Mouse (Mus musculus) midbrain, embryonic 11.5 days (tissue): Measurements from ENCODE around the gene Slc16a4. TPM values are rescaled to one million over a fixed set of nuclear protein-coding genes. Genes with fewer than 3 reads are reported as not detected.
"Not testable (repeated sequence)": the region's sequence is repeated elsewhere in the genome, so short reads cannot be mapped to it uniquely, and the experiment has no call there.

ENCODE experiments used
- ATAC-seq: fragments of 200-750 bp; cut with Nextera tagmentation; 2 replicates; pipeline ENCODE4 v1.8.0; 2017; ENCODE audit warnings: moderate TSS enrichment, moderate library complexity; ENCODE audit not compliant: low FRiP score
- DNase-seq: peaks from one replicate; pipeline ENCODE4 v3.0.0; 2015; ENCODE audit warnings: low spot score; ENCODE audit errors: missing footprints
- H3K27ac ChIP-seq: fragments of 300-500 bp; sonication (generic); 2 replicates; pipeline ENCODE4 v1.5.1; 2014; ENCODE audit warnings: low read depth, low read length
- H3K27me3 ChIP-seq: fragments of 300-500 bp; sonication (generic); 2 replicates; pipeline ENCODE4 v1.6.1; 2014; ENCODE audit warnings: mild to moderate bottlenecking, low read length, moderate library complexity, mixed read lengths; ENCODE audit not compliant: control insufficient read depth, insufficient read depth
- H3K36me3 ChIP-seq: fragments of 300-500 bp; sonication (generic); 2 replicates; pipeline ENCODE4 v1.6.1; 2014; ENCODE audit warnings: mild to moderate bottlenecking, low read length, moderate library complexity, mixed read lengths; ENCODE audit not compliant: control insufficient read depth, insufficient read depth
- H3K4me1 ChIP-seq: fragments of 300-500 bp; sonication (generic); 2 replicates; pipeline ENCODE4 v1.6.1; 2014; ENCODE audit warnings: low read length; ENCODE audit not compliant: control insufficient read depth, insufficient read depth
- H3K4me2 ChIP-seq: fragments of 300-500 bp; sonication (generic); 2 replicates; pipeline ENCODE4 v1.6.1; 2014; ENCODE audit warnings: mild to moderate bottlenecking, moderate library complexity
- H3K4me3 ChIP-seq: fragments of 300-500 bp; sonication (generic); 2 replicates; pipeline ENCODE4 v1.5.1; 2014; ENCODE audit warnings: low read depth, low read length
- H3K9ac ChIP-seq: fragments of 300-500 bp; sonication (generic); 2 replicates; pipeline ENCODE4 v1.6.1; 2014; ENCODE audit warnings: low read length
- H3K9me3 ChIP-seq: fragments of 300-500 bp; sonication (generic); 2 replicates; pipeline ENCODE4 v1.6.1; 2016; ENCODE audit warnings: low read length; ENCODE audit not compliant: control insufficient read depth
- WGBS: fragments of 180-500 bp; shearing (Covaris S2); extraction: QIAGEN DNeasy Blood & Tissue Kit; methylation state at CpG from one replicate; pipeline ENCODE4 v1.1.7; 2014; 5-methylcytosine and 5-hydroxymethylcytosine counted together
- polyA plus RNA-seq: library from polyadenylated mRNA; unstranded; fragments of >200 nt; fragmentation: Nextera tagmentation; extraction: Ambion mirVana; gene quantifications from 2 replicates; pipeline ENCODE4 v1.2.1, GENCODE M21; 2014

Slc16a4 gene
- polyA plus RNA-seq, 1 experiment from 2014 or later, result 2.2 TPM

DNA sequence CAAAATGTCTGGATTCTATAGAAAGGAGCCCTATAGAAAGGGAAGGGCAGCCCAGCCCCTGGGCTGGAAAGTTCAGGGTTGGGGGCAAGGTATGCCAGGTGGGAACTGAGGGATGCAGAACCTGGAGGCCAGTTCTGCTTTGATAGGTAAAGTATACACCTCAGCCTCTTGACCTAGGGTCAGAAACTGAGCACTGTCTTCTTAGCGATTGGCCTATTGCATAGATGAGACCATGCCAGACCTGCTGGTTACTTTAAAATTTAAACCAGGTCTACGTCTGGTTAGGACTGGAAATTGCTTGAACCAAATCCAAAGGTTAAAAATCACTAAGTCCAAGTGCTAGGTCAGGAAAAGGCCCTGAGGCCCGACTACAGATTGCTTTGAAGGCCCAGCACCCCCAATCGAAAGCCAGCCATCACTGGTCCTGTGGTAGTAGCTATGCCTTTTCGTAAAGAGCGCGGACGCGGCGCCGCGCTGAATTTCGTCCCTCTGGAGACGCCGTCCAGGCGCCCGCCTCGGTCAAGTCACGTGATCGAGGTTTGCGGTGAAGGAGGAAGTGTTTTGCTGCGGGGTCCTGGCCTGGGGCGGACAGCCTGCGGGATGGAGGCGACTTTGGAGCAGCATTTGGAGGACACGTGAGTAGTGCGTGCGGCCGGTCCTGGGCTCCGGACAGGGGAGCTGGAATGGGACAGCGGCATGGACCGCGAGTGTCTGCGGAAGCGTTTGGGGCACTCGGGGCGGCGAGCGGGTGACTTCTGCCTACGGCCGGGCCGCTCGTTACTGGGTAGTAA is 12.4 kb upstream of the Slc16a4 start, which contains the start of gene Lamtor5:
TSS of gene Lamtor5 (plus strand) at position 380 of the 791 bp plus-strand sequence.
- Histone ChIP-seq H3K4me2 (peak within 1 kb of the TSS; percentile 53), H3K4me3 (peak within 1 kb of the TSS; percentile 91), H3K4me1 (peaks cover 8% of the 10 kb centered on the region), H3K27me3 (no peaks in the 10 kb centered on the region), H3K9me3 (no peaks in the 10 kb centered on the region), H3K27ac (no peak within 1 kb of the TSS), H3K36me3 (peaks cover 3% of the 10 kb centered on the region; the same call in 1 of the 2 replicates), H3K9ac (peak within 1 kb of the TSS; percentile 83)
- 3% methylated on average over 43 of the region's 43 CpGs for WGBS
- ATAC-seq (peak; percentile 93), DNase-seq (peak; percentile 99)

- ATAC-seq (no peak), DNase-seq (peak; percentile 69)
- Histone ChIP-seq H3K4me2 (no peak overlapping the region), H3K4me1 (no peaks in the 10 kb centered on the region), H3K4me3 (no peak overlapping the region), H3K36me3 (peaks cover 3% of the 10 kb centered on the region; the same call in 1 of the 2 replicates), H3K27me3 (no peaks in the 10 kb centered on the region), H3K27ac (no peak overlapping the region), H3K9me3 (no peaks in the 10 kb centered on the region), H3K9ac (no peak overlapping the region)
- WGBS, result 91% methylated on average over 2 of the region's 2 CpGs
Measured at GRCm38 (mm10) chr3:107286123-107286522, 4.9 kb upstream of the Slc16a4 start.

DNA sequence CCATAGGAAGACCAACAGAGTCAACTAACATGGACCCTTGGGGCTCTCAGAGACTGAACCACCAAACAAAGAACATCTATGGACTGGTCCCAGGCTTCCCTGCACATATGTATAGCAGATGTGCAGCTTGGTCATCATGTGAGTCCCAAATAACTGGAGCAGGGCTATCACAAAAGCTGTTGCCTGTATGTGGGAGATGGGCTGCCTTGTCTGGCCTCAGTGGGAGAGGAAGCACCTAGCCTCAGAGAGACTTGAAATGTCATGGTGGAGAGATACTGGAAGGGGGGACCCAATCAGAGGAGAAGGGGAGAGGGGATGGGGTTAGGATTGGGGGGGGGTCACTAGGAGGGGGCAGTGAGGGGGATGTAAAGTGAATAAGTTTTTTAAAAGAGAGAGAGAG is 3.7 kb upstream of the Slc16a4 start:
- Histone ChIP-seq H3K27me3 (no peaks in the 10 kb centered on the region), H3K4me3 (no peak overlapping the region), H3K36me3 (peaks cover 3% of the 10 kb centered on the region; the same call in 1 of the 2 replicates), H3K4me2 (no peak overlapping the region), H3K27ac (no peak overlapping the region), H3K9me3 (no peaks in the 10 kb centered on the region), H3K4me1 (no peaks in the 10 kb centered on the region), H3K9ac (no peak overlapping the region)
- ATAC-seq (no peak), DNase-seq (peak; percentile 66)

GRCm38 (mm10) chr3:107295672-107296360 is 4.8 kb downstream of the Slc16a4 start:
- Histone ChIP-seq H3K9ac (no peak overlapping the region), H3K27ac (no peak overlapping the region), H3K27me3 (no peaks in the 10 kb centered on the region), H3K4me1 (no peaks in the 10 kb centered on the region), H3K4me3 (no peak overlapping the region), H3K9me3 (no peaks in the 10 kb centered on the region), H3K36me3 (no peaks in the 10 kb centered on the region), H3K4me2 (no peak overlapping the region)
- WGBS, result 92% methylated on average over 5 of the region's 5 CpGs
- ATAC-seq, result no peak
- DNase-seq, result peak; percentile 37

- WGBS, result 70% methylated on average over 4 of the region's 4 CpGs
- not testable (repeated sequence) for H3K4me1 ChIP-seq, H3K9ac ChIP-seq, H3K27me3 ChIP-seq, H3K9me3 ChIP-seq, ATAC-seq, H3K4me3 ChIP-seq, H3K4me2 ChIP-seq, H3K36me3 ChIP-seq, H3K27ac ChIP-seq
- DNase-seq, result peak; percentile 59
Measured at GRCm38 (mm10) chr3:107296917-107297316, 5.9 kb downstream of the Slc16a4 start.

- H3K4me3 ChIP-seq, result no peak overlapping the region
- peaks cover 2% of the 10 kb centered on the region for H3K36me3 ChIP-seq
- DNase-seq (no peak), ATAC-seq (no peak)
- no peak overlapping the region for H3K9ac ChIP-seq
- no peak overlapping the region for H3K27ac ChIP-seq
- H3K27me3 ChIP-seq, result no peaks in the 10 kb centered on the region
- 91% methylated on average over 3 of the region's 3 CpGs for WGBS
- H3K4me1 ChIP-seq, result no peaks in the 10 kb centered on the region
- no peaks in the 10 kb centered on the region for H3K9me3 ChIP-seq
- no peak overlapping the region for H3K4me2 ChIP-seq
Measured at GRCm38 (mm10) chr3:107317338-107317737, 26.3 kb downstream of the Slc16a4 start.

- H3K4me1 ChIP-seq, result peaks cover 20% of the 10 kb centered on the region
Measured at GRCm38 (mm10) chr3:107321141-107321540, 30.1 kb downstream of the Slc16a4 start.

GRCm38 (mm10) chr3:107321776-107322175 is 30.7 kb downstream of the Slc16a4 start:
- Histone ChIP-seq H3K4me1 (peaks cover 20% of the 10 kb centered on the region), H3K9ac (no peak overlapping the region), H3K9me3 (no peaks in the 10 kb centered on the region), H3K27ac (no peak overlapping the region), H3K36me3 (peaks cover 6% of the 10 kb centered on the region), H3K4me3 (no peak overlapping the region), H3K4me2 (no peak overlapping the region), H3K27me3 (no peaks in the 10 kb centered on the region)
- DNase-seq (no peak), ATAC-seq (no peak)

More at GRCm38 (mm10) chr3:107321141-107321540, 30.1 kb downstream of the Slc16a4 start:
- no peaks in the 10 kb centered on the region for H3K27me3 ChIP-seq
- H3K9ac ChIP-seq, result no peak overlapping the region
- no peak overlapping the region for H3K27ac ChIP-seq
- 94% methylated on average over 2 of the region's 2 CpGs for WGBS
- no peak overlapping the region for H3K4me2 ChIP-seq
- DNase-seq (no peak), ATAC-seq (no peak)
- H3K4me3 ChIP-seq, result no peak overlapping the region
- peaks cover 6% of the 10 kb centered on the region for H3K36me3 ChIP-seq
- H3K9me3 ChIP-seq, result no peaks in the 10 kb centered on the region

GRCm38 (mm10) chr3:107326442-107326841 is 35.4 kb downstream of the Slc16a4 start:
- Histone ChIP-seq H3K4me3 (no peak overlapping the region), H3K9ac (no peak overlapping the region), H3K4me1 (peaks cover 41% of the 10 kb centered on the region), H3K4me2 (no peak overlapping the region), H3K36me3 (peaks cover 13% of the 10 kb centered on the region), H3K9me3 (no peaks in the 10 kb centered on the region), H3K27ac (no peak overlapping the region), H3K27me3 (no peaks in the 10 kb centered on the region)
- ATAC-seq, result no peak
- no peak for DNase-seq
- WGBS, result 96% methylated on average over 1 of the region's 1 CpGs
